Mouse (Mus musculus) kidney, embryonic 15.5 days (tissue): ENCODE results near the gene Rnf151. TPM values are rescaled to one million over a fixed set of nuclear protein-coding genes. Genes with fewer than 3 reads are reported as not detected.

Experiments used
- ATAC-seq: fragments of 200-750 bp; cut with Nextera tagmentation; replicated peaks from 2 replicates; pipeline ENCODE4 v1.8.0; 2017; ENCODE audit warnings: moderate TSS enrichment; ENCODE audit not compliant: low FRiP score
- H3K27ac ChIP-seq: fragments of 300-500 bp; sonication (generic); 2 replicates; pipeline ENCODE4 v1.5.1; 2015; ENCODE audit warnings: mild to moderate bottlenecking, inconsistent platforms
- H3K27me3 ChIP-seq: fragments of 300-500 bp; sonication (generic); 2 replicates; pipeline ENCODE4 v1.6.1; 2015; ENCODE audit warnings: inconsistent platforms
- H3K36me3 ChIP-seq: fragments of 300-500 bp; sonication (generic); 2 replicates; pipeline ENCODE4 v1.6.1; 2015; ENCODE audit warnings: inconsistent platforms
- H3K4me1 ChIP-seq: fragments of 300-500 bp; sonication (generic); 2 replicates; pipeline ENCODE4 v1.6.1; 2015; ENCODE audit warnings: inconsistent platforms
- H3K4me2 ChIP-seq: fragments of 300-500 bp; sonication (generic); 2 replicates; pipeline ENCODE4 v1.6.1; 2015; ENCODE audit warnings: moderate library complexity, mild to moderate bottlenecking, inconsistent platforms
- H3K4me3 ChIP-seq: fragments of 300-500 bp; sonication (generic); replicated peaks from 2 replicates; pipeline ENCODE4 v1.5.1; 2015; ENCODE audit warnings: mild to moderate bottlenecking, inconsistent platforms
- H3K9ac ChIP-seq: fragments of 300-500 bp; sonication (generic); 2 replicates; pipeline ENCODE4 v1.6.1; 2015; ENCODE audit warnings: mild to moderate bottlenecking, inconsistent platforms
- H3K9me3 ChIP-seq: fragments of 300-500 bp; sonication (generic); replicated peaks from 2 replicates; pipeline ENCODE4 v1.6.1; 2016; ENCODE audit warnings: inconsistent platforms
- WGBS: fragments of 180-500 bp; shearing (Covaris S2); methylation state at CpG from one replicate; pipeline ENCODE4 v1.1.7; 2015; ENCODE audit warnings: mixed read lengths; 5-methylcytosine and 5-hydroxymethylcytosine counted together
- polyA plus RNA-seq: library from polyadenylated mRNA; unstranded; fragments of >200 nt; fragmentation: Nextera tagmentation; extraction: Ambion mirVana; gene quantifications from 2 replicates; pipeline ENCODE4 v1.2.1, GENCODE M21; 2015

Gene Rnf151
- polyA plus RNA-seq, 1 experiment from 2014 or later, result not detected

GRCm38 (mm10) chr17:24743896-24744295 lies 26.0 kb upstream of the Rnf151 start:
- Histone ChIP-seq H3K4me1 (peaks cover 12% of the 10 kb centered on the region), H3K4me3 (no peak overlapping the region), H3K27me3 (no peaks in the 10 kb centered on the region), H3K9me3 (no peaks in the 10 kb centered on the region), H3K36me3 (peaks cover 31% of the 10 kb centered on the region), H3K9ac (no peak overlapping the region), H3K27ac (no peak overlapping the region), H3K4me2 (no peak overlapping the region)
- WGBS, result 79% methylated on average over 5 of the region's 5 CpGs
- ATAC-seq, result no peak

- ATAC-seq, result no peak
Observed at GRCm38 (mm10) chr17:24742307-24742706, 24.4 kb upstream of the Rnf151 start.

GRCm38 (mm10) chr17:24739926-24740325 lies 22.1 kb upstream of the Rnf151 start:
- H3K36me3 ChIP-seq, result peaks cover 31% of the 10 kb centered on the region
- no peak overlapping the region for H3K27ac ChIP-seq
- H3K9me3 ChIP-seq, result no peaks in the 10 kb centered on the region
- H3K9ac ChIP-seq, result no peak overlapping the region
- ATAC-seq, result no peak
- peaks cover 18% of the 10 kb centered on the region for H3K4me1 ChIP-seq
- H3K4me3 ChIP-seq, result no peak overlapping the region
- H3K4me2 ChIP-seq, result no peak overlapping the region
- WGBS, result 85% methylated on average over 8 of the region's 8 CpGs
- H3K27me3 ChIP-seq, result no peaks in the 10 kb centered on the region

More at GRCm38 (mm10) chr17:24742307-24742706, 24.4 kb upstream of the Rnf151 start:
- Histone ChIP-seq H3K27me3 (no peaks in the 10 kb centered on the region), H3K4me1 (peaks cover 17% of the 10 kb centered on the region), H3K27ac (no peak overlapping the region), H3K36me3 (peaks cover 31% of the 10 kb centered on the region), H3K4me2 (no peak overlapping the region), H3K9ac (no peak overlapping the region), H3K4me3 (no peak overlapping the region), H3K9me3 (no peaks in the 10 kb centered on the region)
- 65% methylated on average over 8 of the region's 8 CpGs for WGBS

GRCm38 (mm10) chr17:24738238-24738637 lies 20.4 kb upstream of the Rnf151 start:
- Histone ChIP-seq H3K27me3 (no peaks in the 10 kb centered on the region), H3K9me3 (no peaks in the 10 kb centered on the region), H3K36me3 (peaks cover 31% of the 10 kb centered on the region), H3K4me1 (peaks cover 18% of the 10 kb centered on the region), H3K4me3 (no peak overlapping the region), H3K9ac (no peak overlapping the region), H3K4me2 (no peak overlapping the region), H3K27ac (no peak overlapping the region)
- no peak for ATAC-seq
- WGBS, result 76% methylated on average over 4 of the region's 4 CpGs

GRCm38 (mm10) chr17:24737135-24737810 lies 19.4 kb upstream of the Rnf151 start:
- WGBS, result 24% methylated on average over 8 of the region's 8 CpGs
- peaks cover 24% of the 10 kb centered on the region for H3K36me3 ChIP-seq
- H3K4me2 ChIP-seq, result peak overlapping the region; percentile 87
- H3K9ac ChIP-seq, result peak overlapping the region; percentile 66
- no peaks in the 10 kb centered on the region for H3K27me3 ChIP-seq
- H3K9me3 ChIP-seq, result no peaks in the 10 kb centered on the region
- H3K27ac ChIP-seq, result 0 out of 2 replicates have a peak overlapping the region, but pooled peaks have one; percentile 81
- H3K4me3 ChIP-seq, result peak overlapping the region; percentile 68
- H3K4me1 ChIP-seq, result peaks cover 18% of the 10 kb centered on the region
- no peak for ATAC-seq

GRCm38 (mm10) chr17:24736330-24737051 lies 18.6 kb upstream of the Rnf151 start, which contains the start of gene Msrb1:
Msrb1 (plus strand) TSS chr17:24736642.
- peak within 1 kb of the TSS; percentile 81 for H3K27ac ChIP-seq
- 1% methylated on average over 29 of the region's 29 CpGs for WGBS
- no peaks in the 10 kb centered on the region for H3K27me3 ChIP-seq
- ATAC-seq, result peak; percentile 96
- H3K4me1 ChIP-seq, result peaks cover 18% of the 10 kb centered on the region
- peaks cover 18% of the 10 kb centered on the region for H3K36me3 ChIP-seq
- H3K4me3 ChIP-seq, result peak within 1 kb of the TSS; percentile 68
- H3K4me2 ChIP-seq, result peak within 1 kb of the TSS; percentile 87
- no peaks in the 10 kb centered on the region for H3K9me3 ChIP-seq
- H3K9ac ChIP-seq, result peak within 1 kb of the TSS; percentile 66

- peaks cover 18% of the 10 kb centered on the region for H3K4me1 ChIP-seq
- H3K36me3 ChIP-seq, result peaks cover 10% of the 10 kb centered on the region
- peak overlapping the region; percentile 71 for H3K27ac ChIP-seq
- no peaks in the 10 kb centered on the region for H3K9me3 ChIP-seq
- H3K4me3 ChIP-seq, result no peak overlapping the region
- no peak overlapping the region for H3K9ac ChIP-seq
- peak overlapping the region; percentile 87; the same call in 1 of the 2 replicates for H3K4me2 ChIP-seq
- ATAC-seq, result no peak
- no peaks in the 10 kb centered on the region for H3K27me3 ChIP-seq
- WGBS, result 87% methylated on average over 7 of the region's 7 CpGs
Observed at GRCm38 (mm10) chr17:24735446-24735845, 17.6 kb upstream of the Rnf151 start.

- H3K9ac ChIP-seq, result no peak overlapping the region
- no peak for ATAC-seq
- H3K4me2 ChIP-seq, result no peak overlapping the region
- no peaks in the 10 kb centered on the region for H3K9me3 ChIP-seq
- H3K27ac ChIP-seq, result no peak overlapping the region
- H3K36me3 ChIP-seq, result peaks cover 2% of the 10 kb centered on the region; the same call in 1 of the 2 replicates
- peaks cover 18% of the 10 kb centered on the region for H3K4me1 ChIP-seq
- H3K27me3 ChIP-seq, result no peaks in the 10 kb centered on the region
- no peak overlapping the region for H3K4me3 ChIP-seq
- 87% methylated on average over 1 of the region's 1 CpGs for WGBS
Observed at GRCm38 (mm10) chr17:24734513-24734912, 16.6 kb upstream of the Rnf151 start.

GRCm38 (mm10) chr17:24733434-24734050 lies 15.7 kb upstream of the Rnf151 start:
- Histone ChIP-seq H3K9me3 (no peaks in the 10 kb centered on the region), H3K4me1 (peaks cover 18% of the 10 kb centered on the region), H3K4me2 (no peak overlapping the region), H3K9ac (no peak overlapping the region), H3K4me3 (no peak overlapping the region), H3K27me3 (no peaks in the 10 kb centered on the region), H3K27ac (no peak overlapping the region), H3K36me3 (no peaks in the 10 kb centered on the region)
- ATAC-seq, result no peak
- 87% methylated on average over 21 of the region's 21 CpGs for WGBS

- no peak overlapping the region for H3K4me3 ChIP-seq
- H3K36me3 ChIP-seq, result no peaks in the 10 kb centered on the region
- no peaks in the 10 kb centered on the region for H3K9me3 ChIP-seq
- no peaks in the 10 kb centered on the region for H3K27me3 ChIP-seq
- peaks cover 13% of the 10 kb centered on the region for H3K4me1 ChIP-seq
- no peak overlapping the region for H3K9ac ChIP-seq
- no peak overlapping the region for H3K4me2 ChIP-seq
- no peak overlapping the region for H3K27ac ChIP-seq
- 77% methylated on average over 12 of the region's 12 CpGs for WGBS
- ATAC-seq, result no peak
Observed at GRCm38 (mm10) chr17:24732233-24732935, 14.5 kb upstream of the Rnf151 start.

GRCm38 (mm10) chr17:24730787-24731186 lies 12.9 kb upstream of the Rnf151 start:
- H3K4me2 ChIP-seq, result no peak overlapping the region
- H3K9me3 ChIP-seq, result no peaks in the 10 kb centered on the region
- H3K9ac ChIP-seq, result no peak overlapping the region
- no peak overlapping the region for H3K4me3 ChIP-seq
- H3K36me3 ChIP-seq, result no peaks in the 10 kb centered on the region
- no peak for ATAC-seq
- peaks cover 2% of the 10 kb centered on the region for H3K4me1 ChIP-seq
- no peaks in the 10 kb centered on the region for H3K27me3 ChIP-seq
- WGBS, result 84% methylated on average over 14 of the region's 14 CpGs
- H3K27ac ChIP-seq, result no peak overlapping the region
